Mouse (Mus musculus): ENCODE data around the gene Cilp2.
A peak's percentile ranks its signal among the peaks of the same experiment; 100 is the strongest.

Gene Cilp2

DNA sequence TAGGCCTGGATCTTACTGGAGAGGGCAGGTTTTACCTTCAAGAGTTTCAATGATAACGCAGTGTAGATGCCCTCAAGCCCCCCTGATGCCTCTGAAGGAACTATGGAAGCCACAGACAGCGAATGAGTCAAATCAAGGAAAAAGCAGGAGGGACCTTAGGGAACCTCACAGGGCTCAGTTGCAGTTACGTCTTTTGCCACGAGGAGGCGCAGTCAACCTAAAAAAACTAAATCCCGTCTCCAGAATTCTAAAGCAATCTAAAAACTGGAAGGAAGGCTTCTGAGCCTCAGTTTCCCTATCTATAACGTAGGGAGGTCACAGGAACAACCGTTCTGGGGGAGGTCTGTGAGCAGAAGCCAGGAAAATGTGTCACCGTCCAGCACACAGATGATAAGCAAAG lies 13.3 kb downstream of the Cilp2 start:
- no peak for DNase-seq (ENCODE audit: low spot score)

DNA sequence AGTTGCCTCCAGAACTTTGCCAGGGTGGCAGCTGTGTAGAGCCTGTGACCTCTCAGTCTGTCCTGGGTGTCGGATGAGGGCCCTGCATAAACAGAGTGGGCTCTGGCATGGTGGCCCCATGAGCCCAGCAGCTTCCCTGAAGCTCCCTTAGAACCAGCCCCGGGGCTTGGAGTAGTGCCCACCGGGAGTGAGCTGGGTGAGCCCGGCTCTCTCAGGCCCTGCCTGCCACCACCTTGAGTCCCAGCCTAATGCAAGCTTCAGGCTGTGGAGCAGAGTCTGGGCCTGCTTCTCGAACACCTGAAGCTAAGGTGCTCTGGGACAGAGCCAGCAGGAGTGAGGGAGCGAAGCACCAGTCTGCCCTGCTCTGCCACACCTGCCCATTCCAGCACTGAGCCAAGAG lies 16.6 kb downstream of the Cilp2 start:
- no peak for DNase-seq (ENCODE audit: low spot score)

DNA sequence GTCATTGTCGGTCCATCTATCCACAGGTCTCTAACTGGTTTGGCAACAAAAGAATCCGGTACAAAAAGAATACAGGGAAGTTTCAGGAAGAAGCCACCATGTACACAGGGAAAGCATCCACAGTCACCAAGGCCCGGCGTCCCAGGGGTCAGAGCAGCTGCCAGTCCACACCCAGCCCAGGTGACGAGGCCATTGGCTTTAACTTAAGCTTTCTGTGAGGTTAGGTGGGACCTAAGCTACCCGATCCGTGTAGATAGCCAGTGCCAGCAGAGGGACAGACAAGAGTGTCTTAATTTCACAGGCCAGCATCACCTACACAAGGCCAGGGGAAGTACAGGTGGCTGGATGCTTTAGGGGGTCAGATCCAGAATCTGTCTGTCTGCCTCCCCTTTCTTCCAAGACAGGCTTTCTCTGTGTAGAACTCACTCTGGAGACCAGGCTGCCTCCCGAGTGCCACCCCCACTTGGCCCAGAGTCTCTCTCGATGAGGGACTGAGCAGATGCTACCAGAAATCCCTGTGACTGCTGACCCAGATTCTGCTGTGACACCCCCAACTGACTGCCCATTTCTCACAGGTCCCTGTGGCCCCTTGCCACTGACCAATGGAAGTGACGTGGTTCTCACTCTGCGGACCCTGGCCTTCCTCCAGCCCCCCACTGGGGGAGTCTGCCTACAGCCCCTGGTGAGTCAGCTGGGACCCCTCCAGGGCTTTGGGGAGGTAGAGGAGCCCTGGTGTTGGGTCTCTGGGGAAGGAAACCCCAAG lies 17.3 kb downstream of the Cilp2 start:
- no peak for DNase-seq (ENCODE audit: low spot score)

DNA sequence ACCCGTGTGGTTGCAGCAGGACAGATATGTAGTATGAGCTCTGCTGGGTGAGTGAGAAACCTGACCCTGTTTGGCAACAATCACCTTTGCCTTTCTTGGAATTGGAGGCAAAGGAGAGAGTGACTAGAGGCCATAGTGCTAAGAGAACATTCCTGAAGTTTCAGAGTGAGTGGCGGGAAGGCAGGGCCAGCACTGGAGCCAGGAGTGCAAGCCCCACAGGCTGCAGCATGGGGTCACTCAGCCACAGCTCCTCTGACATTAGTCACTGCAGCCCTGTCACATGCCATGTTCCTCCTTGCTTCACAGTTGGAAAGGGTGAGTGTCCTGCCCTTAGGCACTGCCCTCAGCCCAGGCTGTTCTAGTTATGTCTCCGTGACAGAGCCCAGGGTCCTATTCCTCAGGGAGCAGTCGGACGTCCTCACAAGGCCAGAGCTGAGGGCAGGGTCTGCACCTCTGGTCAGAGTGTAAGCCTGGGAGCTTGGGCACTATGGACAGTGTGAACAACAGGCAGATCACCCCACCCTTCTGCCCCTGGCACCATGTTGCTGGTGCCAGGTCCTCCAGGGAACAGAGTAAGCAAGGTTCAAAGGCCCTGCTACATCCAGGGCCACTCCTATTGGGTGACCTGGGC lies 19.7 kb downstream of the Cilp2 start:
- no peak for DNase-seq (ENCODE audit: low spot score)

DNA sequence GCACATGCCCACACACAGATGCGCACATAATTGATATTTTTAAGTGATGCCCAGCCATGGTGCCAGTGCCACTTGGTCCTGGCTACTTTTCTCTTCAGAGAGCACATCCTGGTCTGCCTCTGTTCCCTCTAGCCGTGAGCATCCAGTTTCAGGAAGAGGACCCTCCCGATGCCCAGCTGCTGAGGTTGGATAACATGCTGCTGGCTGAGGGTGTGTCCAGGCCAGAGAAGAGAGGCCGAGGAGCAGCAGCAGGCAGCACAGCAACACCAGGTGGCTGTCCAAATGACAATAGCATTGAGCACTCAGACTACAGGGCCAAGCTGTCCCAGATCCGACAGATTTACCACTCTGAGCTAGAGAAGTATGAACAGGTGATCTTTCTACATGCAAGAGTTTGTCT lies 23.3 kb downstream of the Cilp2 start:
- no peak for DNase-seq (ENCODE audit: low spot score)

DNA sequence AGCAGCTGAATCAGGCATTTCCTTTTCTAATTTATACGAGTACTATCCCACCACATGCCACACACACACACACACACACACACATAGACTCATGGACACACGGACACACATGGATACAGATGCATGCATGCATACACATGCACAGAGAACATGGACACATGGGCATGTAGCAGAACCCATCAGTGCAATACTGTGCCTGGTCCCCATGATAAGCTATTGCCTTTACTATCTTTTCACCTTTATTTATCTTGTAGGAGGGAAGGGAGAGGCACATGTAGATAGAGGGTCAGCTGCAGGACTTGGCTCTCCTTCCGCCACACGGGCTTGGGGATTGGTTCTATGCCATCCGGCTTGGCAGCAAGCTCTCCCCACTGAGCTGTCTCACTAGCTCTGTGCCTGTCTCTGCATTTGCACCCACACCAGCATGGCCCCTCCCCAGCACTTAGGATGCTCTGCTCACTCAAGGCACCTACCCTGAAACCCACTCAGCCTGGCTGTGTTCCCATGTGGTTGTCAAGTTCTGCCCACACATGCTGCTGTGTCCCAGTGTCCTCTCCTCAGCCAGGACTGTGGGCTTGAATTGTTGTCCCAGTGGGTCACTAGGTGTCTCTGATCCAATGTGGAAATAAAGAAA lies 24.0 kb downstream of the Cilp2 start:
- no peak for DNase-seq (ENCODE audit: low spot score)

GRCm38 (mm10) chr8:69861251-69861650 lies 26.2 kb downstream of the Cilp2 start:
- DNase-seq (ENCODE audit: low spot score) = no peak

- DNase-seq (ENCODE audit: low spot score) = no peak
Observed at GRCm38 (mm10) chr8:69860807-69861206, 26.7 kb downstream of the Cilp2 start.

- DNase-seq (ENCODE audit: low spot score) = no peak
Observed at GRCm38 (mm10) chr8:69853869-69854268, 33.6 kb downstream of the Cilp2 start.

DNA sequence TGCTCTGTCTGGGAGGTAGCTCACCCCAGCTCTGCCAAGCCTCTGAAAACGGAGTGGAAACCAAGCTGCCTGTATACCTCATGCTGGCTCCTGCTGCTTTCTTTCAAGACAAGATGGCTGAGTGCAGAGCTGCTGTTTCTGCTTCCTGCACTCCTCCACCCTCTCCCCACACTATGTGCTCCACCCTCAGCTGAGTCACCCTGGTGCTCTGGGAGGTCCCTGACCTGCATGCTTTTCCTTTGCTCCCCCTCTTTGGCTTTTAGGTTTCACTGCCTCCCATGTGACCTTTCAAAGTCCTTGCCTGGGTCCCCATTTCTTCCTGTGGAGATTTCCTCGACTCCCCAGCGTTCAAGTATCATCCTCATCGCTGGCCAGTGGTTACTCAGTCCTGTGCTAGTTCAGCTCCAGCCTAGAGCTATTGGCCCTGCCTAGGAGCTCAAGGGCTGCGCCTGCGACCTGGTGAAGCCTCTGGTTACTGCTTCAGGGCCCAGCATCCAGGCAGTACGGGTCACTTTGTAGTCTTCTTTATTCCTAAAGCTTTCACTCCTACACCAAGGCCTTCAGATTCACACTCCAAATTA lies 36.5 kb downstream of the Cilp2 start:
- DNase-seq (ENCODE audit: low spot score) = no peak

GRCm38 (mm10) chr8:69849899-69850298 lies 37.6 kb downstream of the Cilp2 start:
- no peak for DNase-seq (ENCODE audit: low spot score)

GRCm38 (mm10) chr8:69848951-69849350 lies 38.5 kb downstream of the Cilp2 start:
- DNase-seq (ENCODE audit: low spot score) = no peak

- no peak for DNase-seq (ENCODE audit: low spot score)
Observed at GRCm38 (mm10) chr8:69847167-69848065, 40.1 kb downstream of the Cilp2 start.

DNA sequence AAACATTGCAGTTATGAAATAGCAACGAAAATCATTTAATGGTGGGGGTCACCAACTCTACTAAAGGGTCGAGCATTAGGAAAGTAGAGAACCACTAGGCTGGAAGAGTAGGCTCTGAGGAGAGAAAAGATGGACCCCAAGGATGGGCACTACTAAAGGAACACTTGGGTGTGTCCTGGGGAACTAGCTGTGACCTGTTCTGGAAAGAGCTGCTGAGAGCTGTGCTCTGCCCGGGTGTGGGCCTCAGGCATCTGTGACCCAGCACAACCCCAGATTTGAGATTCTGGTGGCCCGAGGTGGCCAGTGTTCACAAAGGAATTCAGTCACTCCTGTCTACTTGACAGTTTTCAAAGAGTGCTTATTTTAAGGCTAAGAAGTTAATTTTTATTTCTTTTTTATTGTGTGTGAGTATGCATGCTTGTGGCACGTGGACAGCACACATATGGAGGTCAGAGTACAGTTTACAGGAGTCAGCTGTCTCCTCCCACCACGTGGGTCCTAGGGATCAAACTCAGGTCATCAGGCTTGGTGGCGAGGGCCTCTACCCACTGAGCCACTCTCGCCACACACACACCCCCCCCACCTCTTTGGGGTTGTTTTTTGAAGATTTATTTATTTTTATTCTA lies 50.3 kb downstream of the Cilp2 start:
- DNase-seq (ENCODE audit: low spot score) = no peak

GRCm38 (mm10) chr8:69832298-69832853 lies 55.1 kb downstream of the Cilp2 start, which contains the start of gene Pbx4:
Pbx4 (plus strand) TSS chr8:69832491.
- peak; percentile 96 for DNase-seq (ENCODE audit: low spot score)

Data from left cerebral cortex, adult 11 months (tissue).